Comparison of ENCODE assay signal across 25 mouse cellular contexts in the genomic region with DNA sequence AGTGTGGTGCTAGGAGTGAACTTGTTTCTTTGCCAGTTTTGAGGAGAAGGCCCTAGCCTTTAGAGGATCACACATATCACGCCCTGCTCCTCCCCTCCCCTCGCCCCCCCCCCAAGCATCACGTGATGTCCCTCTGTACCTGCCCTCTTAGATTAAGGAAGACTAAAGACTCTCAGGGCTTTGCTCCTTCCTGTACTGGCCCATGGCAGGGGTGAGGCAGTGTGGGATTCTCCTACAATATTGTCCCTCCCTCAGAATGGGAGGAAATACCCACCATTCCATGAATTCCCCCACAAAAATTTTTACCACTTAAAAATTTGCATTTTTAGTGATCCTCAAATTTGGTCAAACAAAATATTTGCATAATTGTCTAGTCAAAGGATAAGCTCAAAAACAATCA.
"Had no signal": no experiment of that assay in that cellular context is flagged by ENCODE, and none has a peak within 500 bp of the region (broad histone marks: within the 10 kb centered on the region; RNA-seq: fewer than 3 reads in every experiment).

No protein-coding gene starts in this region.

- H3K4me1 ChIP-seq: heart, embryonic 13.5 days; heart, embryonic 15.5 days; hindbrain, embryonic 13.5 days; hindbrain, embryonic 15.5 days; kidney, embryonic 15.5 days; limb, embryonic 13.5 days; limb, embryonic 15.5 days had no signal

- H3K36me3 ChIP-seq: heart, embryonic 13.5 days; heart, embryonic 15.5 days; hindbrain, embryonic 13.5 days; hindbrain, embryonic 15.5 days; kidney, embryonic 15.5 days; limb, embryonic 13.5 days; limb, embryonic 15.5 days had no signal

- H3K27ac ChIP-seq: heart, adult 2 months; heart, embryonic 13.5 days; heart, embryonic 15.5 days; hindbrain, embryonic 13.5 days; hindbrain, embryonic 15.5 days; hindbrain, postnatal 0 days; kidney, embryonic 15.5 days; kidney, postnatal 0 days; limb, embryonic 13.5 days; limb, embryonic 15.5 days had no signal

- H3K4me2 ChIP-seq: heart, embryonic 11.5 days; heart, embryonic 13.5 days; heart, embryonic 15.5 days; hindbrain, embryonic 13.5 days; hindbrain, embryonic 15.5 days; kidney, embryonic 15.5 days; limb, embryonic 13.5 days; limb, embryonic 15.5 days had no signal

- H3K27me3 ChIP-seq: heart, embryonic 13.5 days; heart, embryonic 15.5 days; hindbrain, embryonic 13.5 days; hindbrain, embryonic 15.5 days; kidney, embryonic 15.5 days; limb, embryonic 13.5 days; limb, embryonic 15.5 days had no signal

- H3K9ac ChIP-seq: heart, embryonic 13.5 days; heart, embryonic 15.5 days; hindbrain, embryonic 13.5 days; hindbrain, embryonic 15.5 days; kidney, embryonic 15.5 days; limb, embryonic 13.5 days; limb, embryonic 15.5 days had no signal

- H3K9me3 ChIP-seq: heart, embryonic 13.5 days; heart, embryonic 15.5 days; hindbrain, embryonic 13.5 days; hindbrain, embryonic 15.5 days; kidney, embryonic 15.5 days; limb, embryonic 13.5 days; limb, embryonic 15.5 days had no signal

- H3K4me3 ChIP-seq: heart, adult 2 months; heart, embryonic 13.5 days; heart, embryonic 15.5 days; hindbrain, embryonic 13.5 days; hindbrain, embryonic 15.5 days; kidney, embryonic 15.5 days; limb, embryonic 13.5 days; limb, embryonic 15.5 days had no signal

- DNase-seq: gastrocnemius, postnatal 14 days; gastrocnemius, postnatal 36 days; heart, adult 11 months; heart, adult 2 months; heart, postnatal 14 days; heart, postnatal 36 days; kidney, adult 11 months; kidney, adult 2 months; kidney, adult 9 months; kidney, postnatal 14 days; kidney, postnatal 36 days; layer of hippocampus, adult 9-11 months; layer of hippocampus, postnatal 36 days; left cerebral cortex, postnatal 4 days had no signal

- ATAC-seq: hindbrain, postnatal 0 days; intestine, embryonic 16.5 days had no signal
